Mouse (Mus musculus): ENCODE data around the gene Rnf207. TPM values are rescaled to one million over a fixed set of nuclear protein-coding genes. Genes with fewer than 3 reads are reported as not detected.

The Rnf207 gene
- polyA plus RNA-seq, 1 experiment from 2014 or later: 3.3 TPM

- Histone ChIP-seq H3K4me3 (peak within 1 kb of the TSS; percentile 90), H3K4me1 (peaks cover 11% of the 10 kb centered on the region), H3K9ac (peak within 1 kb of the TSS; percentile 92), H3K27ac (peak within 1 kb of the TSS; percentile 58), H3K4me2 (peak within 1 kb of the TSS; percentile 70), H3K9me3 (no peaks in the 10 kb centered on the region), H3K27me3 (no peaks in the 10 kb centered on the region; the same call in 1 of the 2 replicates), H3K36me3 (peaks cover 27% of the 10 kb centered on the region)
- WGBS: under 1% methylated on average over 68 of the region's 70 CpGs
- ATAC-seq (ENCODE audit: borderline replicate concordance, extremely low read depth, low FRiP score, low TSS enrichment): peak; percentile 97
Observed at GRCm38 (mm10) chr4:152325574-152326411, 7.0 kb upstream of the Rnf207 start, which contains the start of gene Rpl22. TSS of gene Rpl22 (plus strand) at chr4:152325742.

GRCm38 (mm10) chr4:152324641-152325562, 6.1 kb upstream of the Rnf207 start:
- H3K27ac ChIP-seq: no peak overlapping the region; the same call in 1 of the 2 replicates
- no peaks in the 10 kb centered on the region; the same call in 1 of the 2 replicates for H3K27me3 ChIP-seq
- peaks cover 11% of the 10 kb centered on the region for H3K4me1 ChIP-seq
- peak overlapping the region; percentile 32; the same call in 1 of the 2 replicates for H3K9ac ChIP-seq
- peak overlapping the region; percentile 90 for H3K4me3 ChIP-seq
- WGBS: 50% methylated on average over 16 of the region's 16 CpGs
- peak; percentile 11; the same call in 1 of the 2 replicates for ATAC-seq (ENCODE audit: borderline replicate concordance, extremely low read depth, low FRiP score, low TSS enrichment)
- peak overlapping the region; percentile 70 for H3K4me2 ChIP-seq
- no peaks in the 10 kb centered on the region for H3K9me3 ChIP-seq
- peaks cover 18% of the 10 kb centered on the region for H3K36me3 ChIP-seq

- H3K4me1 ChIP-seq: peaks cover 3% of the 10 kb centered on the region; the same call in 1 of the 2 replicates
- no peaks in the 10 kb centered on the region for H3K9me3 ChIP-seq
- H3K4me3 ChIP-seq: no peak overlapping the region
- no peak overlapping the region for H3K4me2 ChIP-seq
- peaks cover 22% of the 10 kb centered on the region for H3K27me3 ChIP-seq
- H3K9ac ChIP-seq: no peak overlapping the region
- WGBS: 41% methylated on average over 5 of the region's 5 CpGs
- H3K36me3 ChIP-seq: no peaks in the 10 kb centered on the region
- H3K27ac ChIP-seq: no peak overlapping the region
- no peak for ATAC-seq (ENCODE audit: borderline replicate concordance, extremely low read depth, low FRiP score, low TSS enrichment)
Observed at GRCm38 (mm10) chr4:152321464-152321863, 2.7 kb upstream of the Rnf207 start.

GRCm38 (mm10) chr4:152317631-152318033, 1.2 kb downstream of the Rnf207 start:
- H3K4me3 ChIP-seq: no peak overlapping the region
- H3K4me1 ChIP-seq: peaks cover 18% of the 10 kb centered on the region
- no peaks in the 10 kb centered on the region for H3K36me3 ChIP-seq
- no peak overlapping the region for H3K4me2 ChIP-seq
- no peak for ATAC-seq (ENCODE audit: borderline replicate concordance, extremely low read depth, low FRiP score, low TSS enrichment)
- no peak overlapping the region for H3K9ac ChIP-seq
- no peak overlapping the region for H3K27ac ChIP-seq
- peaks cover 60% of the 10 kb centered on the region for H3K27me3 ChIP-seq
- no peaks in the 10 kb centered on the region for H3K9me3 ChIP-seq
- WGBS: 53% methylated on average over 6 of the region's 6 CpGs

GRCm38 (mm10) chr4:152315498-152316213, 3.1 kb downstream of the Rnf207 start:
- WGBS: under 1% methylated on average over 43 of the region's 43 CpGs
- Histone ChIP-seq H3K36me3 (no peaks in the 10 kb centered on the region), H3K4me2 (peak overlapping the region; percentile 48), H3K9me3 (no peaks in the 10 kb centered on the region), H3K27ac (no peak overlapping the region), H3K27me3 (peaks cover 80% of the 10 kb centered on the region), H3K4me1 (peaks cover 22% of the 10 kb centered on the region), H3K9ac (no peak overlapping the region), H3K4me3 (peak overlapping the region; percentile 22)
- ATAC-seq (ENCODE audit: borderline replicate concordance, extremely low read depth, low FRiP score, low TSS enrichment): no peak

GRCm38 (mm10) chr4:152313934-152314333, 4.9 kb downstream of the Rnf207 start:
- H3K4me2 ChIP-seq: no peak overlapping the region; the same call in 1 of the 2 replicates
- no peak for ATAC-seq (ENCODE audit: borderline replicate concordance, extremely low read depth, low FRiP score, low TSS enrichment)
- no peak overlapping the region for H3K9ac ChIP-seq
- no peak overlapping the region for H3K4me3 ChIP-seq
- no peaks in the 10 kb centered on the region for H3K36me3 ChIP-seq
- peaks cover 81% of the 10 kb centered on the region for H3K27me3 ChIP-seq
- H3K27ac ChIP-seq: no peak overlapping the region
- no peaks in the 10 kb centered on the region for H3K9me3 ChIP-seq
- H3K4me1 ChIP-seq: peaks cover 22% of the 10 kb centered on the region

- WGBS: under 1% methylated on average over 29 of the region's 29 CpGs
- peak overlapping the region; percentile 24 for H3K4me3 ChIP-seq
- no peaks in the 10 kb centered on the region for H3K9me3 ChIP-seq
- no peak for ATAC-seq (ENCODE audit: borderline replicate concordance, extremely low read depth, low FRiP score, low TSS enrichment)
- H3K27ac ChIP-seq: no peak overlapping the region
- H3K4me1 ChIP-seq: peaks cover 20% of the 10 kb centered on the region
- H3K9ac ChIP-seq: no peak overlapping the region
- H3K27me3 ChIP-seq: peaks cover 77% of the 10 kb centered on the region
- H3K4me2 ChIP-seq: peak overlapping the region; percentile 54
- H3K36me3 ChIP-seq: peaks cover 4% of the 10 kb centered on the region; the same call in 1 of the 2 replicates
Observed at GRCm38 (mm10) chr4:152313211-152313632, 5.6 kb downstream of the Rnf207 start.

- Histone ChIP-seq H3K4me2 (peak overlapping the region; percentile 54), H3K27ac (no peak overlapping the region), H3K4me1 (peaks cover 20% of the 10 kb centered on the region), H3K36me3 (peaks cover 4% of the 10 kb centered on the region; the same call in 1 of the 2 replicates), H3K4me3 (0 out of 2 replicates have a peak overlapping the region, but pooled peaks have one; percentile 24), H3K9me3 (no peaks in the 10 kb centered on the region), H3K9ac (no peak overlapping the region), H3K27me3 (peaks cover 67% of the 10 kb centered on the region)
- 3% methylated on average over 14 of the region's 14 CpGs for WGBS
- no peak for ATAC-seq (ENCODE audit: borderline replicate concordance, extremely low read depth, low FRiP score, low TSS enrichment)
Observed at GRCm38 (mm10) chr4:152312186-152312585, 6.6 kb downstream of the Rnf207 start.

- H3K27me3 ChIP-seq: peaks cover 21% of the 10 kb centered on the region
- H3K9ac ChIP-seq: no peak overlapping the region
- H3K36me3 ChIP-seq: peaks cover 26% of the 10 kb centered on the region
- H3K4me3 ChIP-seq: no peak overlapping the region
- no peaks in the 10 kb centered on the region for H3K9me3 ChIP-seq
- H3K4me2 ChIP-seq: no peak overlapping the region
- whole genome bisulfite sequencing: 80% methylated on average over 9 of the region's 9 CpGs
- peaks cover 3% of the 10 kb centered on the region; the same call in 1 of the 2 replicates for H3K4me1 ChIP-seq
- no peak overlapping the region for H3K27ac ChIP-seq
- no peak for ATAC-seq (ENCODE audit: borderline replicate concordance, extremely low read depth, low FRiP score, low TSS enrichment)
Observed at GRCm38 (mm10) chr4:152307542-152307941, 11.3 kb downstream of the Rnf207 start.

- no peak overlapping the region for H3K4me3 ChIP-seq
- ATAC-seq (ENCODE audit: borderline replicate concordance, extremely low read depth, low FRiP score, low TSS enrichment): no peak
- H3K4me1 ChIP-seq: no peaks in the 10 kb centered on the region
- peaks cover 5% of the 10 kb centered on the region for H3K27me3 ChIP-seq
- H3K36me3 ChIP-seq: peaks cover 36% of the 10 kb centered on the region
- WGBS: 59% methylated on average over 6 of the region's 6 CpGs
- H3K9ac ChIP-seq: no peak overlapping the region
- no peaks in the 10 kb centered on the region for H3K9me3 ChIP-seq
- H3K27ac ChIP-seq: no peak overlapping the region
- no peak overlapping the region for H3K4me2 ChIP-seq
Observed at GRCm38 (mm10) chr4:152305991-152306390, 12.8 kb downstream of the Rnf207 start.

- H3K4me2 ChIP-seq: no peak overlapping the region
- H3K9ac ChIP-seq: no peak overlapping the region
- H3K4me1 ChIP-seq: no peaks in the 10 kb centered on the region
- peaks cover 45% of the 10 kb centered on the region for H3K36me3 ChIP-seq
- no peaks in the 10 kb centered on the region for H3K9me3 ChIP-seq
- 88% methylated on average over 6 of the region's 6 CpGs for WGBS
- no peaks in the 10 kb centered on the region for H3K27me3 ChIP-seq
- ATAC-seq (ENCODE audit: borderline replicate concordance, extremely low read depth, low FRiP score, low TSS enrichment): no peak
- H3K4me3 ChIP-seq: no peak overlapping the region
- no peak overlapping the region for H3K27ac ChIP-seq
Observed at GRCm38 (mm10) chr4:152304685-152305084, 14.1 kb downstream of the Rnf207 start.

Measured in lung, embryonic 15.5 days (tissue).